Mouse (Mus musculus): Measurements from ENCODE around the gene 4930562C15Rik.

The 4930562C15Rik gene

DNA sequence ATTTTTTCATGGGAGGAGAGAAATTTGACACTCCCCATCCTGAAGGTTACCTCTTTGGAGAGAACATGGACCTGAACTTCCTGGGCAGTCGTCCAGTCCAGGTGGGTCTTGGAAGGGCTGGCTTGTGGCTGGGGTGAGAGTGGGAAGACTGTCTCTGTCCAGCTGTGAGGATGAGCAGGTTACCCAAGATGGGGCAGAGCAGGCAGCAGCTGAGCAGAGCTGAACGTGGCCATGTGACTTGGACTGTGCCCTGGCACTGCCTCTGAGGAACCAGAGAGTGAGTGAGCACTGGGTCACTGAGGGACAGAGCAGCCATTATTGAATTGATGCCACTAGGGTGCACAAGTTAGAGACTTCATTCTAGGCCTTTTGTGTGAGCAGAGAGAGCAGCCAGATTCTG lies 72.2 kb downstream of the 4930562C15Rik start:
- in situ Hi-C loops (cut with MboI; ENCODE audit: low pct_unique_long_range_greater_than_20kb in 1 of 2, low sequenced_read_pairs in 2 of 2, unreplicated experiment in 1 of 2), result no loop called here

DNA sequence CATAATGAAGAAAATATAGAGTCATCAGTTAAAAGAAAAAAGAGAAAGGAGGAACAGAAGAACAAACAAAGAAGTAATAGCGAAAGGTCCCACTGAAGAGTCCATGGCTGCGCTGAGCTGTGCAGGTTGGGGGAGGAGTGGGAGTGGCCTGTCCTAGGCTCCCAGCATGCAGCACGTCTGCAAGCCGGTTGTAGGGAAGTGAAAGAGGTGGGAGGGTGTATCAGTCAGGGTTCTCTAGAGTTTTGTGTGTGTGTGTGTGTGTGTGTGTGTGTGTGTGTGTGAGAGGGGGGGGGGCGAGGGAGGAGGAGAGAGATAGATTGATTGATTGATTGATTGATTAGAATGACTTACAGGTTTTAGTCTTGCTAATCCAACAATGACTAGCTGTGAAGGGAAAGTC lies 72.8 kb downstream of the 4930562C15Rik start:
- in situ Hi-C loops (cut with MboI; ENCODE audit: low pct_unique_long_range_greater_than_20kb in 1 of 2, low sequenced_read_pairs in 2 of 2, unreplicated experiment in 1 of 2), result no loop called here

- in situ Hi-C loops (cut with MboI; ENCODE audit: low pct_unique_long_range_greater_than_20kb in 1 of 2, low sequenced_read_pairs in 2 of 2, unreplicated experiment in 1 of 2), result no loop called here
These were observed 74.5 kb downstream of the 4930562C15Rik start for GRCm38 (mm10) chr16:4909745-4910144.

DNA sequence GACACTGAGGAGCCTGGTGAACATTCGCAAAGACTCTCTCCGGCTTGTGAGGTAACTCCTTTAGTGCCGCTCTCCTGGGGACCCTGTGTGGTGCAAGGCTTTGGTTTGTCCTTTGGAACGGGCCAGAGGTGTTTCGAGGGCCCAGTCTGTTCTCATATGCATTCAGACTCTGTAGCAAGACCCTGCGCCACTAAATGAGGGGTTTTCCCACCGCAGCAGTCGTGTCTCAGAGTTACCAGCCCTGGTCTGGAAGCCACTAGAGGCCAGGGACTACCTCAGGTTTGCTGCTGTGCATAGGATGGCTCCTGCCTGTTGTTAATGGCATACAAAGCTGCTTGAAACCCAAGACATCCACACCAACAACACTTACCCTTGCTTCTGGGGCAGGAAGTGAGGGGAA lies 75.5 kb downstream of the 4930562C15Rik start:
- in situ Hi-C loops (cut with MboI; ENCODE audit: low pct_unique_long_range_greater_than_20kb in 1 of 2, low sequenced_read_pairs in 2 of 2, unreplicated experiment in 1 of 2), result no loop called here

- in situ Hi-C loops (cut with MboI; ENCODE audit: low pct_unique_long_range_greater_than_20kb in 1 of 2, low sequenced_read_pairs in 2 of 2, unreplicated experiment in 1 of 2), result no loop called here
These were observed 76.9 kb downstream of the 4930562C15Rik start for GRCm38 (mm10) chr16:4912074-4912648.

- in situ Hi-C loops (cut with MboI; ENCODE audit: low pct_unique_long_range_greater_than_20kb in 1 of 2, low sequenced_read_pairs in 2 of 2, unreplicated experiment in 1 of 2), result no loop called here
These were observed 77.9 kb downstream of the 4930562C15Rik start for GRCm38 (mm10) chr16:4912907-4913782.

DNA sequence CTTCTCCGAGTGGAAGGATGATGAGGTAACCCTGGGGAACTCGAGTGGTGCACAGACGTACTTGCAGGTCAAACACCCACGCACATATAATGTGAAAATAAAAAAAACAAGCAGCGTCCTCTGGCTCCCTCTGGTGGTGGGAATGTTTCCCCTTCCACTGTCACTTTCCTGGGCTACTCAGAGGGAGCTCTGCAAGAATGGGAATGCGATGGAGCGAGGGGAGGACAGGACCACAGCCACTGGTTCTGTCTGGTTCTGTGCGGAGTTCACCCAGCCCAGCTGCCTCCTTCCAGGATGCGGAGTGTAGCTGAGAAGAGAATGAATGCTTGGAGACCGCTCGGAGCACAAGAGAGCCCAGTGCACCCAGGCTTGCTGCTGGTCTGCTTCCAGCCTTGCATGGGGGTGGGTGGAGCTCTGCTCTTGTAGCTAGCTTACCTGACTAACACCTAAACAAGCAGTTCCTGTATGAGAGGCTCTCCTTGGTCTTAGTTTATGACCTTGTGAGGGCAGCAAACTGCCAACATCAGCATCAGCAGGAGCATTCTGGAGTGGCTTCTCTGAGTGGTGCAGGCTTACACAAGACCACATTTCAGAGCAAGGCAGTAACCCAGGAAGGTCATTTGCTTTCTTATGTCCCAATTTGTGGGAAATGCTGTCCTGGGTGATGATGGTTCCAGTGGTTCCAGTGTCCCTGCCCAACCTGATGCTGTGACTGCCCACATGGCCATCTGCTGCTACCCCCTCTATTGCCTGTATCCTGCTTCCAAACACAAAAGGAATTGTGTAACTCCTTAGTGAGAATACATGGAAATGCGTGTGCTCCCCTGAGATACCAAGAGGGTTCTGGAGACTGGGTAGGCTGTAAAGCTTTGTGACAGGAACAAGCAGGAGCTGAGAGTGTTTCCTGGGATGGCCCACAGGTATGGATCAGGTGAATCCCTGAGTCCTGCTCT lies 78.8 kb downstream of the 4930562C15Rik start:
- in situ Hi-C loops (cut with MboI; ENCODE audit: low pct_unique_long_range_greater_than_20kb in 1 of 2, low sequenced_read_pairs in 2 of 2, unreplicated experiment in 1 of 2), result no loop called here

DNA sequence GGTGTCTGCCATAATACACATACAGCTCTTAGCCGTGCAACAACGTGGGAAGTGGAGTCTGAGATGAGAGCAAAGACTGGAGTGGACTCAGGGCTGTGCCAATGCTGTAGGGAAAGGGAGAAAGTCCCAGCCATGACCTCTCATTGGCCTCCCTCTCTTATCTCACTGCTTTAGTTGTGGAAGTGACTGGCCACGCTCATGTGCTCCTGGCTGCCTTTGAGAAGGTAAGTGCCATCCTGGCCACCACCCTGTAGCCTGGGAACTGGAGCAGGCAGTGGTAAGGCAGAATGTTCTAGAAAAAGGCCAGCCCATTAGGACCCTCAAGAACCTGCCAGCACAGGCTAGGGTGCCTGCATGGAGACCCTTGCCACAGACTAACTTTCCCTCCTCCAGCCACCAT lies 80.7 kb downstream of the 4930562C15Rik start:
- in situ Hi-C loops (cut with MboI; ENCODE audit: low pct_unique_long_range_greater_than_20kb in 1 of 2, low sequenced_read_pairs in 2 of 2, unreplicated experiment in 1 of 2), result no loop called here

- in situ Hi-C loops (cut with MboI; ENCODE audit: low pct_unique_long_range_greater_than_20kb in 1 of 2, low sequenced_read_pairs in 2 of 2, unreplicated experiment in 1 of 2), result no loop called here
These were observed 81.4 kb downstream of the 4930562C15Rik start for GRCm38 (mm10) chr16:4916608-4917007.
